Mouse (Mus musculus): Measurements from ENCODE around the gene Hist1h1b.
"Not testable (repeated sequence)": the region's sequence is repeated elsewhere in the genome, so short reads cannot be mapped to it uniquely, and the experiment has no call there.

- not testable (repeated sequence) for TF ChIP-seq CTCF (IDR thresholded peaks at IDR 0.05; ENCODE audit: extremely low read depth, insufficient read depth, insufficient read length, insufficient replicate concordance); POLR2A (IDR thresholded peaks at IDR 0.05; ENCODE audit: low read depth, low read length)
Measured at GRCm38 (mm10) chr13:21812092-21812491, 31.7 kb upstream of the Hist1h1b start.
